7 mouse cellular contexts compared by ENCODE assay signal in the genomic region with DNA sequence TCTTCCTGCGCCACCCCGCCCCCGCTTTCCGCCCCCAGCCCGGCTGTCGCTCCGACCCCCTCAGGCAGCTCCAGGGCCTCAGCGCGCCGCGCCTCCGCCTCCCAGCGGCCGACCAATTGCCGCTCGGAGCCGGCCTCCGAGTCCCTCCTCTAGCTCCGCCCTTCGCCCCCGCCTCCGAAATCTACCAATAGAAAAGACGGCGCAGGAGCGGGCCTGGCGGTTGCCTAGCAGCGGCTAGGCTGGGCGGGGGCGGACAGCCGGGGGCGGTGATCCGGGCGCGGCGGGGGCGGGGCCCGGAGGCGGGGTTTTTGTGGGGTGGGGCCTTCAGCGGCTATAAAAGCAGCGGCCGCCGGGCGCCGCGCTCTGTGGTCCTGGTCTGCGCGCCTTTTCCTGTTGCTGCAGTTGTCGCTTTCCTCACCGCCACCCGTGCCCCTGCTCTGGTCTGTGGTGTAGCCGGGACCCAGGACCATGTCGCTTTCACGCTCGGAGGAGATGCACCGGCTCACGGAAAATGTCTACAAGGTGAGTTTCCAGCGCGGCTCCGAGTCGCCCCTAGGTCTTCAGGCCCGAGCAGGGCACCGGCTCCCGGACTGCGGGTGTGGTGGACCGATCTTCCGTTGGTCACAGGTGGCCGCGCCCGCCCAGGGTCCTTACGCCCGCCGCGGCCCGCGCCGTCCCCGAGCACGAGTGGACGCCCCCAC. TPM values are rescaled to one million over a fixed set of nuclear protein-coding genes. Genes with fewer than 3 reads are reported as not detected.
DNase-seq lines count a peak whose midpoint lies in the region; ATAC-seq lines count a peak whose summit lies in the region.

TSS of gene Baiap2 (plus strand) at position 37 of the 701 bp plus-strand sequence.

- H3K4me3 ChIP-seq in intestine, embryonic 16.5 days (ENCODE audit: low read length), result peak within 1 kb of the TSS; percentile 76
- peak within 1 kb of the TSS; percentile 57 for H3K4me3 ChIP-seq in midbrain, embryonic 11.5 days (ENCODE audit: low read depth, low read length)

- peaks cover 52% of the 10 kb centered on the region for H3K4me1 ChIP-seq in intestine, embryonic 16.5 days (ENCODE audit: control insufficient read depth, insufficient read depth, low read length)
- H3K4me1 ChIP-seq in midbrain, embryonic 11.5 days (ENCODE audit: control insufficient read depth, insufficient read depth, low read length), result peaks cover 12% of the 10 kb centered on the region

- H3K36me3 ChIP-seq in intestine, embryonic 16.5 days (ENCODE audit: control insufficient read depth, insufficient read depth, low read length), result no peaks in the 10 kb centered on the region
- H3K36me3 ChIP-seq in midbrain, embryonic 11.5 days (ENCODE audit: control insufficient read depth, insufficient read depth, low read length), result no peaks in the 10 kb centered on the region

- no peaks in the 10 kb centered on the region for H3K9me3 ChIP-seq in intestine, embryonic 16.5 days (ENCODE audit: control insufficient read depth, low read length)
- no peaks in the 10 kb centered on the region for H3K9me3 ChIP-seq in midbrain, embryonic 11.5 days (ENCODE audit: control insufficient read depth, low read length)

- H3K9ac ChIP-seq in intestine, embryonic 16.5 days (ENCODE audit: low read depth, low read length), result peak within 1 kb of the TSS; percentile 81
- H3K9ac ChIP-seq in midbrain, embryonic 11.5 days (ENCODE audit: low read length), result peak within 1 kb of the TSS; percentile 64

- 1% methylated on average over 79 of the region's 79 CpGs for WGBS in intestine, embryonic 16.5 days
- under 1% methylated on average over 68 of the region's 79 CpGs for WGBS in midbrain, embryonic 11.5 days

- DNase-seq in adrenal gland, adult 2 months, result peak; percentile 99
- peak; percentile 96 for DNase-seq in embryo, embryonic 11.5 days (ENCODE audit: low read depth, low spot score)
- peak; percentile 99 for DNase-seq in gastrocnemius, postnatal 4 days (ENCODE audit: low spot score in 2 of 2)
- peak; percentile 98 for DNase-seq in left cerebral cortex, postnatal 36 days (ENCODE audit: low spot score in 2 of 2)
- peak; percentile 100 for DNase-seq in midbrain, embryonic 11.5 days (ENCODE audit: low spot score, missing footprints)
- DNase-seq in skeletal muscle tissue, adult 2 months (ENCODE audit: low read depth, low spot score), result peak; percentile 96

- peak within 1 kb of the TSS; percentile 84 for H3K27ac ChIP-seq in intestine, embryonic 16.5 days (ENCODE audit: low read length)
- peak within 1 kb of the TSS; percentile 45 for H3K27ac ChIP-seq in midbrain, embryonic 11.5 days (ENCODE audit: low read depth, low read length)

- peak within 1 kb of the TSS; percentile 97 for H3K4me2 ChIP-seq in intestine, embryonic 16.5 days (ENCODE audit: low read depth, low read length)
- peak within 1 kb of the TSS; percentile 91 for H3K4me2 ChIP-seq in midbrain, embryonic 11.5 days

- ATAC-seq in intestine, embryonic 16.5 days, result peak; percentile 94
- ATAC-seq in midbrain, embryonic 11.5 days (ENCODE audit: low FRiP score), result peak; percentile 98

- intact Hi-C loops in left cerebral cortex, postnatal 36 days (cut with DNase I), result loop anchor here (2.0 kb wide), 1 partner anchor 48 kb away; no protein-coding TSS in a partner anchor

- no peaks in the 10 kb centered on the region for H3K27me3 ChIP-seq in intestine, embryonic 16.5 days (replicated peaks; ENCODE audit: control insufficient read depth, insufficient read depth, low read length)
- peaks cover 7% of the 10 kb centered on the region for H3K27me3 ChIP-seq in midbrain, embryonic 11.5 days (ENCODE audit: control insufficient read depth, insufficient read depth, low read length)

RNA-seq across cellular contexts. Expression of gene Baiap2, which starts in this region (rescaled TPM):
- 10 to 100 TPM; 17.0 to 23.2 TPM for total RNA-seq in adrenal gland, adult 2 months (2021)
- polyA plus RNA-seq in adrenal gland, adult 2 months (2012; rRNA removed), result 42.3 and 46.7 TPM in 2 replicates
- total RNA-seq in gastrocnemius, postnatal 4 days (2021), result 1 to 10 TPM; 8.1 to 8.5 TPM
- polyA plus RNA-seq in intestine, embryonic 16.5 days (2015; fragmentation: Nextera tagmentation; extraction: Ambion mirVana), result 10.1 and 11.8 TPM in 2 replicates
- 100 to 1,000 TPM; 228 to 303 TPM for total RNA-seq in left cerebral cortex, postnatal 36 days (2021)
- 9.0 and 9.8 TPM in 2 replicates for polyA plus RNA-seq in midbrain, embryonic 11.5 days (2014; fragmentation: Nextera tagmentation; extraction: Ambion mirVana)

Comparison
In these comparisons a context has a peak if more than half of its experiments do, and no peak if none do; other contexts are left out.
1. Peak in every context shown above with its lines: DNase-seq, ATAC-seq, H3K4me3 ChIP-seq and H3K27ac ChIP-seq.
2. RNA of gene Baiap2 (total RNA-seq): 228 to 303 TPM in left cerebral cortex, postnatal 36 days; 17.0 to 23.2 TPM in adrenal gland, adult 2 months and 8.1 to 8.5 TPM in gastrocnemius, postnatal 4 days; every median in the first group is over 4 times any median in the second.